Mouse (Mus musculus) c-Kit-positive CD71-positive TER-119-positive erythroid progenitor cells, embryonic 14.5 days (primary cell): ENCODE measurements at regions not wholly inside any gene's neighbourhood (a gene's known extent, or its start where the extent isn't known, plus 50 kb on each side); places are given as distances from the start of the nearest gene placed in this dataset.
"Not testable (repeated sequence)": the region's sequence is repeated elsewhere in the genome, so short reads cannot be mapped to it uniquely, and the experiment has no call there.

Source experiments
- DNase-seq: peaks from one replicate; pipeline ENCODE4 v3.0.0-alpha.2; 2013; ENCODE audit warnings: low spot score

DNA sequence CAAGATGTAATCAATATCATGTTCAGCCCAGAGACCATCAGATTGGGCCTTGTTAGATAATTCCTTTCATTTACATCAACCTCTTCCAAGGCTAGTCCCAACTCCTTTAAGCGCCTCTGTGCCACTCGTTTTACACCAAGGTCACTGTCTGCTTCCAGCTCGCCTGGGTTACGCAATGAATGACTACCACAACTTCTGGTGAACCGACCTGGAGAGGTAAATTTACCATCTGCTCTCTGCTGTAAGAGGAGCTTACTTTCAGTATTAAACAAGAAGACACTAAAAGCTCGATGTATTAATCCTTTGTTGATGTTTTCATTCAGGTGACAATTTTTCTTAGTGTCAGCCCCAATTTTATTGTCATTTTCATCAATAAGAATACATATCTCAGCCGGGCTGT is 51.7 kb upstream of the Fam174b start:
- DNase-seq: no peak

GRCm38 (mm10) chr7:73686245-73686644 is 53.9 kb upstream of the Fam174b start:
- not testable (repeated sequence) for DNase-seq

GRCm38 (mm10) chr7:73682756-73683155 is 57.3 kb upstream of the Fam174b start:
- DNase-seq: no peak

DNA sequence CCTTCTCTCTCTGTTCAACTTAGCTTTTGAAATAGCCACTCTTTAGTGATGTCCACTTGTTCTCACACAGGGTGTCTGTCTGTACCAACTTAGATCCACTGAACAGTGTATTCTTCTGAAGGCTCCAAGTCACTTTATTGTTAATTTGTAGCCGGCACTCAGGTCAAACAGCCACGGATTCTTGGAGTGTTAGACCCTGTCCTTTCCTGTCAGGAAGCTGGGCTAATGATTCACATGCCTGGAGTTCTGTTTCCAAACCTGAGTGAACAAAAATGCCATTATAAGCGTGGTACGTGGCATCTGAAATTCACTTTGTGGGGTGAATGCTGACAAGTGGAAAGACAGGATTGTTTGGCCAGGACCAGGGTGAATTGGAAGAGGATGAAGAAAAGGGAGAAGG is 69.5 kb upstream of the Fam174b start:
- DNase-seq: no peak

DNA sequence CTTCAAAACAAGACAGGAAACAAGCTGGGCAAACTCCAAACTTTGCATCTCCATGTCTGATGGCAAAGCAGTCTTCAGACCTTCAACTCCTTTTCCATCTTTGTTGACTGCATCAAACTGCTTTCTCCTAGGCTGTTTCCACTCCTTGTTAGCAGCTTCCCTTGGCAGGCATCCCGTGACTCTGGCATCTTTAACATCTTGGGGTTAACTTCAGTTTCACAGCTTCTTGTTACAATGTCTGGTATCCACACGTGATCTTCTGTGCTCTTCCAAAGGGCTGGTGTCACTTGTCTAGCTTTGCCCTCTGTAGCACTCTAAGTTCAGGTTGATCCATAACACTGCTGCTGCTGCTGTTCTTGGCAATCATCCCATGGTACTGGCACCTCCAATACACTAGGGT is 71.3 kb upstream of the Fam174b start:
- no peak for DNase-seq

DNA sequence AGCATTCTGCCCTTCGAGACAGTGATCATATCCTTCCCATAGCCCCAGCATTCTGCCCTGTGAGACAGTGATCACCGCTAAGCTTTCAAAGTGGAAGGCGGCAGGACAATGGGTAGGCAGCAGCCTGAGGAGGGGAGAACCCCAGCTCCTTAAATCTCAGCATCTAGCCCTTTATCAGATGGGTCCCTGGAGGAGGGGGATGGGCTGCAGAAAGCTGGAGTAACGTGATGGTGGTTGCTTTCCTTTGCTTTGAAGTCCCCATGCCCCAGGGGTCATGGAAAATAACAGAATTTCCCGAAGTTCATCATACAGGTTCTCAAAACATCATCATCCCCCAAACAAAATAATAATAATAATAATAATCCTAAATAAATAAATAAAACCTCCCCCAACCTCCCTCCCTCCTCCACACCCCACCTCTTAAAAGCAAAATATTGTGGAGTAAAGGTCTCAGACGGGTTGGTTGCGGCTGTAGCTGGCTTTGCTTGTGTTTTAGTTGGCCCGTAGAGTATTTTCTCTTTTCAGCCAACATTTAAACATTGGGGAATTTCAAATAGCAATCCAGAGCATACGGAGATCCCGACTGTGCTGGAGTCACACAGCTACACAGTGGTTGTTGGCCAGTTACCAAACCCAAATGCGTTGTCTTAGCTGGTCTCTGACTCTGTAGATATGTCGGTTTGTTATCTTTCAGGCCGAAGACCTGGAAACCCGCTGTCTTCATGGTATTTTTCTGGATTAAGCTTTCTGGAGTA is 73.0 kb upstream of the Fam174b start:
- DNase-seq: no peak

GRCm38 (mm10) chr7:73664962-73665361 is 75.1 kb upstream of the Fam174b start:
- no peak for DNase-seq

- DNase-seq: no peak
Measured at GRCm38 (mm10) chr7:73662536-73662935, 77.6 kb upstream of the Fam174b start.

DNA sequence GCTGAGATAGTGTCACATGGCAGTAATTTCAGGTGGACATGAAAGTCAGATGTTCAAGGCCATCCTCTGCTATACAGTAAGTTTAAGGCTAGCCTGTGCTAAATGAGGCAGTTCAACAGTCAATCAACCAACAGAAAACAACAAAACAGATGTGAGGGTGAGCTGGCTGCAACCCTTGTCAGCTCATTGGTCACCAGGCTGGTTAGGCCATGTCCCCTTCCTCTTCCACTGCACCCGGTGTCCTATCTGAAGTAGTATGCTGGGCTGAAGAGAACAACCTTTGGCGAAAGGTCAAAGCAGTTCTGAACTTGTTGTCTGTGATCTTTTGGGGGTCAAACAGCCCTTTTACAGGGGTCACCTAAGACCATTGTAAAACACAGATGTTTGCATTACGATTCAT is 78.2 kb upstream of the Fam174b start:
- no peak for DNase-seq

DNA sequence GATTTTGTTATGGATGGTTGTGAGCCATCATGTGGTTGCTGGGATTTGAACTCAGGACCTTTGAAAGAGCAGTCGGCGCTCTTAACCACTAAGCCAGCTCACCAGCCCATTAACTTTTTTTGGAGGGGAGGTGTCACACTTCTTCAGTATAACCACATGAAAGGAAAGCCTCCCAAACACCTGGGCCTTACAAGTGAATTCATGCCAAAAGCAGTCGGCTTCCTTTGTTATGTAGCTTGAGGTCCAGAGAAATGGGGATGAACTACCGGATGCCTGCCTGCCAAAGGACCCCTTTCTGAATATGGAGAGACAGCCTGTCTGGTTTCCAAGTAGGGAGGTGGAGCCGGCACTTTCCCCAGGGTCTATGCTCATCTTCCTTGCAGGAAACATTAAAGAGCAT is 80.6 kb upstream of the Fam174b start:
- no peak for DNase-seq

DNA sequence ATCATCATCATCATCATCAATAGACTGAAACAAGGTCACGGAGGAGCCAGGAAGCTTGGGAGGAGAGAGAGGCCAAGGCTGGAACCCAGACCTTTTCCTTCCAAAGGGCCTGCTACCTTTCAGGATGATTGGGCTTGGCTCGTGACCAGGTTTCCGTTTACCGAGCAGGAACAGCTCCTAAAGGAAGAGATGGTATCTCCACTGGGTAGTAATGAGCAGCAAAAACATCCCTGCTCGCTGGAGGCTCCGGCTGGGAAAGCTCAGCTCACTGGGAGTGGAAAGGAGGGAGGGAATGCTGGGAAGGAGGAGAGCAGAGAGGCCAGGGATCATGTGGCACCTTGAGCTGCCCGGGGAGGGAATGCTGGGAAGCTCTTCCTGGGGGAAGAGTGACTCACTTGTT is 82.8 kb upstream of the Fam174b start:
- no peak for DNase-seq

DNA sequence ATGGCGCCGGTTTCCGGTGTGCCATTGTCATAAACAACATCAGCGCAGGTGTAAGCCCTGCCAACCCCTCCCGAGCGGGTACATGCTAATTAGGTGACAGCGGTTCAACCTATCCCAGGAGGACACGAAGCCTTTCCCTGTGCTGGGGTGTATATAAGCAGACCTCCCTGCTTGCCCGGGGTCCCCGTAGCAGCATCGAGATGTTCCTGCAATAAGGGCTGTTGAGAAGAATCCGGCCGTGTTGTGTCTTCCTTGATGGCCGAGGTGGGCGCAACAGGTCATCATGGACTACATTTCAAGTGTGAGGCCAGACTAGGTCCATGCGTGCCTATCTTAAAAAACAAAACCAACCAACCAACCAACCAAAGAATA is 83.7 kb upstream of the Fam174b start:
- DNase-seq: not testable (repeated sequence)

GRCm38 (mm10) chr7:73655787-73656423 is 84.2 kb upstream of the Fam174b start:
- peak; percentile 18 for DNase-seq

DNA sequence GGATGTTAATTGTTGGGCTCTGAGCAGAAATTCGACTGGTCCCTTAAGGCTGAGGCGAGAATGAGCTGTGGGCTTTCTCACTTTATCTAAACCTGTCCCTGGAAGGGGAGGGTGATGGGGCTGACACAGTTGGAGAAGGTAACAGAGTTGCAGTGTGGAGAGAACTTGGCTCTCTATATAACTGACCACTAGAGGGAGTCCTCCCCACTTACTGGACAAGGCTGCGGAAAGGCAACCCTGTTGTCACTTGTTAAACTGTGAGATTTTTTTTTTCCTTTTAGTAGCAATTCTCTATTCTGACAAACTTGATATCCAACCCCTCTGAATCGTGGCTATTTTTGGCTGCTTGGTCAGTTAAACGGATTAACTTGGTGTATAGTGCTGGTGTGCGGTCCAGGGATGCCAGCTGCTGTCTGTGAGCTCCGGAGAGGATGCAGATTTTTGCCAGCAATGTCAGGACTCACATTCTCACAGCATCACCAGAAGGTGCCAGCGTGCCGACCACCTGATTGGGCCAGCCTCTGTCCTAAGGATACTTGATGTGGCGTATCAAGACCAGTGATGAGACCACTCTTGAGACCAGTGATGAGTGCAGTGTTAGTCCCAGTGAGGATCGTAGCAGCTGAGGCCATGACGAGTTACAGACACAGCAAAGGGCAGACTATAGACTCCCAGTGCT is 85.8 kb upstream of the Fam174b start:
- DNase-seq: peak; percentile 37

DNA sequence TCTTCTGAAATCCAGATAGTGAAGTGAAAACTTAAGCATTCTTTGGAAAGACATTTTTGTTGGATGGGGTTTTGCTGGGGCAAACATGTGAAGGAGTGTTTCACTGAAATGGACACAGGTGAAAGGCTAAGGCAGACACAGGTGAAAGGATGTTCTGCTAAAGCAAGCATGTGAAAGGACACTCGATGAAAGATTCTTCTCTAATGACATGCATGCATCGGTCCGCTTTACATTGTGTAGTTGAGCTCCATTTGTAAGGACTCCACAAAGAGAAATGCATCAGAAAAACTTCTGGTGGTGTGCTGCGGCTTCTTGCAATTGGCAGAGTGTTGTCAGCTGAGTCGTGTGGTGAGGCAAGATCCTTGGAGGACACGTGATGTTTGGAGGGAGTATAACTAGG is 89.2 kb upstream of the Fam174b start:
- DNase-seq: no peak

DNA sequence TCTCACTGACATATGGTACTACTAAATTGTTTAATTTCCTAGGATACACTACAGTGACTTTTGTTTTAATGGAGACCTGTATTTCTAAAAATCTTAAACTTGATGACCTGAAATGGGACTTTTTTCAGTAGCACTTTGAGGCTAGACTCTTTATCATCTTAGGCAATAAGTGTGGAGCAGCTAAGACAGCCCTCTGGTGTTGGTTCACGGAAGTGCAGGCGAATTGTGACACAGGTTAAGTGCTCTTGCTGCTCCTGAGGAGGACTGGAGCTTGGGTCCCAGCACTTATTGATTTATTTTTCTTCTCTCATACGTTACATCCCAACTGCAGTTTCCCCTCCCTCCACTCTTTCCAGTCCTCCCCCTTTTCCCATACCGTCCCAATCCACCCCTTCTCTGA is 92.1 kb upstream of the Fam174b start:
- peak; percentile 76 for DNase-seq

DNA sequence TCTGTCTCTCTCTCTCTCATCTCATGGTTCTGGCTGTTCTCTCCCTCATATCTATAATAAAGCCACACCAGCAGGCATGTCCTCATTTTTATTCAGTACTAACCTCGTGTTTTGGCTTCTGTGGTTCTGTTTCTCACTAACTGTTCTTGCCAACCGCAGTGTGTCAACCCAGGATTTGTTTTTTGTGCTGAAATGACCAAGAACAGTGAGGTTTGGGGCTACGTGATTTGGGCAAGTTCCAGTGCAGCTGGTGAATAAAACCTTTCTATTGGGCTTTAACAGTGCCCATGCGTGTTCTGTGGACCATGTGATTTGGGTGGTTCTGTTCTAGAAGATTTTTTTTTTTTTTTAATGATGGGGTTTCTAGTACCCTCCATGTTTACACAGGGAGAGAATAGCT is 93.0 kb upstream of the Fam174b start:
- no peak for DNase-seq

- no peak for DNase-seq
Measured at GRCm38 (mm10) chr7:73646711-73647110, 93.4 kb upstream of the Fam174b start.

- DNase-seq: no peak
Measured at GRCm38 (mm10) chr7:73644362-73644904, 95.7 kb upstream of the Fam174b start.

DNA sequence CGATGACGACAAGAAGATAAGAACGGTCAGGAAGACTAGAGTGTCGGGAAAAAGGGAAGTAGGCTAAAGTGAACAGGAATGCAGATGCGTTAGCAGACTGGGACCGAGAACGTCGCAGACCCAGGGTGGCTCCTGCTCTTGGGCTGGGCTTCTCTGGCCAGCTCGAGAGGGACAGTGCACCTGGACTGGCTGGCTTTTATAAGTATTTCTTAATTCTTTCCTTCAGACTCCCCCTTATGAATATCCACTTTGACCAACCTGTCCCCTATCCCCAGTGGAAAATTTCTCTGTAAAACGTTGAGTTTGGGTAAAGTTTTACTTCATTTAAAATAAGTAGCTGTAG is 96.1 kb upstream of the Fam174b start:
- no peak for DNase-seq

DNA sequence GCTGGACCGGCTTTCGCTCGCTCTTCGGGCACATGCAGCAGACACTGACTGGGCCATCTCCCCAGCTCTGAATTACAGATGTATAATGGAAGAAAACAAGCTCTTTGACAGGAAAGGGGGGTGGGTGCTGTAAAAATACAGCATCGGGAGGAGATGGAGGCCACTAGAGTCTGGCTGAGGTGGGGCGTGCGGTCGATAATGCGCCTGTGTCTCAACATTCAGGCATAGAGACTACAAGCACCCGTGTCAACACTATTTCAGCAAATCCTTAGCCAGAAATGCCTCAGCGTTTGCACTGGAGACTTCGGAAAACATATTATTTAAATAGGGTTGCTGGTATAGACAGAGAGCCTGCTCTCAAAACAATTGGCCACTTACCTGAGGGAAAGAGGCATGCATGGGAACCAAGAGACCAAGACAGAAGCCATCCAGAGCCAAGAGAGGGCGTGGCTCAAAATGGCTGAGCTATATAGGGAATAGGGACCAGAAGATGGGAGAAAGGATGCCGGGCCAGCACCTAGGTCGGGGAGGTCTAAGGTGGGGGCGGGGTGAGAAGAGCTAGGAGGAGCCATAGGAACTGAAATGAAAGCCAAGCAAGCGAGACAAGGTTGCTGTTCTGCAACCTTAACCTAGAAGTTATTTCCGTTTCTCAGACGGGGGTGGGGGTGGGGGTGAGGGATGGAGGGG is 96.7 kb upstream of the Fam174b start:
- DNase-seq: no peak

GRCm38 (mm10) chr7:73640194-73640593 is 98.6 kb upstream of the Chd2 start:
- no peak for DNase-seq

DNA sequence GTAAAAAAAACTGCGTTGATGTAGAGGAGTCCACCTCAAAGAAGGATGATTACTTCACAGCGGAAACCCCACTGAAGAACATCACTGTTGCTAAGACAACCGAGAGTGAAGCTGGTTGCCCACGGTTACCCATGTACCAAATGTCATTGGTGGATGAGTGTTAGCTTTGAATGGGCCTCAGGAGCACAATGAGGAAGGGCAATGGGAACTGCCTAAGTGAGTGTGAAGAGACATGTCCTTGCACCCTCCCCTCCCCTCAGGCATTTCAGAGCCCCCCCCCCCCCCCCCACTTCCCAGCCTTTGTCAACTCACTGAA is 96.1 kb upstream of the Chd2 start:
- DNase-seq: no peak
